In genomic region chr6:124782436-124782835, GRCm38 (mm10) we compare ENCODE assay signal across 8 mouse cellular contexts. TPM values are rescaled to one million over a fixed set of nuclear protein-coding genes. Genes with fewer than 3 reads are reported as not detected.
DNase-seq lines count a peak whose midpoint lies in the region; ATAC-seq and TF ChIP-seq lines count a peak whose summit lies in the region.

No protein-coding gene starts in this region.

- no peaks in the 10 kb centered on the region for H3K9me3 ChIP-seq in heart, embryonic 12.5 days (replicated peaks)
- H3K9me3 ChIP-seq in limb, embryonic 15.5 days, result no peaks in the 10 kb centered on the region

- no peak overlapping the region for H3K9ac ChIP-seq in heart, embryonic 12.5 days
- no peak overlapping the region for H3K9ac ChIP-seq in limb, embryonic 15.5 days

- H3K36me3 ChIP-seq in heart, embryonic 12.5 days, result no peaks in the 10 kb centered on the region
- no peaks in the 10 kb centered on the region for H3K36me3 ChIP-seq in limb, embryonic 15.5 days

- no peak overlapping the region for H3K4me3 ChIP-seq in heart, embryonic 12.5 days
- 0 out of 2 replicates have a peak overlapping the region, but pooled peaks have one; percentile 13 for H3K4me3 ChIP-seq in limb, embryonic 15.5 days
- H3K4me3 ChIP-seq in left cerebral cortex, adult 2 months, result no peak overlapping the region

- H3K4me2 ChIP-seq in heart, embryonic 12.5 days, result peak overlapping the region; percentile 38
- peak overlapping the region; percentile 34 for H3K4me2 ChIP-seq in limb, embryonic 15.5 days

- ATAC-seq in heart, embryonic 12.5 days (ENCODE audit: insufficient number of reproducible peaks, low FRiP score), result peak; percentile 30; the same call in 1 of the 2 replicates
- ATAC-seq in limb, embryonic 15.5 days (ENCODE audit: insufficient number of reproducible peaks, low FRiP score, low TSS enrichment, low read depth), result no peak
- ATAC-seq in neutrophil, adult 5-6 weeks (ENCODE audit: extremely low read depth, insufficient number of reproducible peaks, low FRiP score, poor library complexity, severe bottlenecking), result peak; percentile 49; the same call in 1 of the 2 replicates

- WGBS in heart, embryonic 12.5 days, result 18% methylated on average over 6 of the region's 6 CpGs
- WGBS in limb, embryonic 15.5 days, result 24% methylated on average over 6 of the region's 6 CpGs

- peak; percentile 37 to 39 for DNase-seq in heart, adult 18-20 months
- DNase-seq in heart, postnatal 25 days (ENCODE audit: low spot score), result no peak
- DNase-seq in ZHBTc4 (ENCODE audit: low read depth, low spot score), result peak; percentile 89
- no peak for DNase-seq in left cerebral cortex, adult 2 months (ENCODE audit: extremely low spot score in 1 of 2, low spot score in 2 of 2)
- DNase-seq in right cerebral cortex, adult 18-20 months, result no peak

- intact Hi-C loops in heart, postnatal 25 days (cut with DNase I), result no loop called here
- intact Hi-C loops in left cerebral cortex, adult 2 months (cut with DNase I), result no loop called here

- H3K27me3 ChIP-seq in heart, embryonic 12.5 days (replicated peaks), result peaks cover 26% of the 10 kb centered on the region
- 0 out of 2 replicates have a peak, but pooled peaks cover 3% of the 10 kb centered on the region for H3K27me3 ChIP-seq in limb, embryonic 15.5 days

- H3K4me1 ChIP-seq in heart, embryonic 12.5 days (replicated peaks), result peaks cover 12% of the 10 kb centered on the region
- peaks cover 20% of the 10 kb centered on the region for H3K4me1 ChIP-seq in limb, embryonic 15.5 days

- H3K27ac ChIP-seq in heart, embryonic 12.5 days (ENCODE audit: poor library complexity, severe bottlenecking), result no peak overlapping the region
- H3K27ac ChIP-seq in limb, embryonic 15.5 days, result no peak overlapping the region
- H3K27ac ChIP-seq in left cerebral cortex, adult 2 months, result no peak overlapping the region

- no peak for TF ChIP-seq CTCF in left cerebral cortex, adult 2 months (IDR thresholded peaks at IDR 0.05)

RNA-seq across cellular contexts. Expression of gene Lrrc23, which starts 2.9 kb away (rescaled TPM):
- under 1 TPM; 0.55 to 0.82 TPM for total RNA-seq in heart, adult 18-20 months (2021)
- total RNA-seq in heart, postnatal 25 days (2021), result not detected
- polyA plus RNA-seq in heart, embryonic 12.5 days (2016; fragmentation: Nextera tagmentation; extraction: Ambion mirVana), result 0.55 TPM in 1 of 2 replicates, not detected in the other
- polyA plus RNA-seq in limb, embryonic 15.5 days (2015; fragmentation: Nextera tagmentation; extraction: Ambion mirVana), result 0.36 and 0.83 TPM in 2 replicates
- 6.8 and 7.9 TPM in 2 replicates for total RNA-seq in neutrophil, adult 5-6 weeks (2017)
- 1 to 10 TPM; 1.6 to 1.9 TPM for total RNA-seq in left cerebral cortex, adult 2 months (2021)

RNA-seq across cellular contexts. Expression of gene Eno2, which starts 13.0 kb away (rescaled TPM):
- 1 to 10 TPM; 2.5 to 2.7 TPM for total RNA-seq in heart, adult 18-20 months (2021)
- 1 to 10 TPM; 1.9 to 3.3 TPM for total RNA-seq in heart, postnatal 25 days (2021)
- polyA plus RNA-seq in heart, embryonic 12.5 days (2016; fragmentation: Nextera tagmentation; extraction: Ambion mirVana), result 6.0 and 6.4 TPM in 2 replicates
- 7.9 and 9.1 TPM in 2 replicates for polyA plus RNA-seq in limb, embryonic 15.5 days (2015; fragmentation: Nextera tagmentation; extraction: Ambion mirVana)
- total RNA-seq in neutrophil, adult 5-6 weeks (2017), result not detected in 2 replicates
- total RNA-seq in left cerebral cortex, adult 2 months (2021), result 1,000 to 10,000 TPM; 1,064 to 1,067 TPM

RNA-seq across cellular contexts. Expression of gene Spsb2, which starts 26.0 kb away (rescaled TPM):
- 1 to 10 TPM; 2.7 to 3.0 TPM for total RNA-seq in heart, adult 18-20 months (2021)
- total RNA-seq in heart, postnatal 25 days (2021), result 1 to 10 TPM; 2.9 to 3.3 TPM
- polyA plus RNA-seq in heart, embryonic 12.5 days (2016; fragmentation: Nextera tagmentation; extraction: Ambion mirVana), result 8.7 and 9.1 TPM in 2 replicates
- 14.1 and 15.5 TPM in 2 replicates for polyA plus RNA-seq in limb, embryonic 15.5 days (2015; fragmentation: Nextera tagmentation; extraction: Ambion mirVana)
- total RNA-seq in neutrophil, adult 5-6 weeks (2017), result 10.5 and 10.9 TPM in 2 replicates
- total RNA-seq in left cerebral cortex, adult 2 months (2021), result 1 to 10 TPM; 4.4 to 5.4 TPM

RNA-seq across cellular contexts. Expression of gene Atn1, which starts 26.1 kb away (rescaled TPM):
- total RNA-seq in heart, adult 18-20 months (2021), result 10 to 100 TPM; 41.1 to 46.9 TPM
- total RNA-seq in heart, postnatal 25 days (2021), result 10 to 100 TPM; 37.0 to 39.7 TPM
- polyA plus RNA-seq in heart, embryonic 12.5 days (2016; fragmentation: Nextera tagmentation; extraction: Ambion mirVana), result 9.5 and 10.2 TPM in 2 replicates
- polyA plus RNA-seq in limb, embryonic 15.5 days (2015; fragmentation: Nextera tagmentation; extraction: Ambion mirVana), result 15.1 and 15.7 TPM in 2 replicates
- total RNA-seq in neutrophil, adult 5-6 weeks (2017), result 6.5 and 11.6 TPM in 2 replicates
- total RNA-seq in left cerebral cortex, adult 2 months (2021), result 100 to 1,000 TPM; 170 to 181 TPM

RNA-seq across cellular contexts. Expression of gene Gm45234, which starts 26.6 kb away (rescaled TPM):
- not detected for total RNA-seq in heart, adult 18-20 months (2021)
- 1 to 10 TPM in 1 of 2 experiments, not detected in 1; 3.8 TPM for total RNA-seq in heart, postnatal 25 days (2021)
- not detected in 2 replicates for polyA plus RNA-seq in heart, embryonic 12.5 days (2016; fragmentation: Nextera tagmentation; extraction: Ambion mirVana)
- 0.10 TPM in 1 of 2 replicates, not detected in the other for polyA plus RNA-seq in limb, embryonic 15.5 days (2015; fragmentation: Nextera tagmentation; extraction: Ambion mirVana)
- 0.74 TPM in 1 of 2 replicates, not detected in the other for total RNA-seq in neutrophil, adult 5-6 weeks (2017)
- not detected for total RNA-seq in left cerebral cortex, adult 2 months (2021)

Comparison
In these comparisons a context has a peak if more than half of its experiments do, and no peak if none do; other contexts are left out.
1. DNase-seq: peak in heart, adult 18-20 months (2 of 2) and ZHBTc4 (single experiment); none in heart, postnatal 25 days (single experiment), left cerebral cortex, adult 2 months (0 of 2) and right cerebral cortex, adult 18-20 months (single experiment).
2. RNA of gene Eno2, which starts 13.0 kb away (total RNA-seq): 1,064 to 1,067 TPM in left cerebral cortex, adult 2 months; 1.9 to 3.3 TPM in heart, postnatal 25 days, 2.5 to 2.7 TPM in heart, adult 18-20 months and not detected in neutrophil, adult 5-6 weeks; every median in the first group is over 100 times any median in the second.